Mouse (Mus musculus): Measurements from ENCODE around the gene Spag7. TPM values are rescaled to one million over a fixed set of nuclear protein-coding genes. Genes with fewer than 3 reads are reported as not detected.

The Spag7 gene
- polyA plus RNA-seq, 1 experiment from 2014 or later = 167 TPM

DNA sequence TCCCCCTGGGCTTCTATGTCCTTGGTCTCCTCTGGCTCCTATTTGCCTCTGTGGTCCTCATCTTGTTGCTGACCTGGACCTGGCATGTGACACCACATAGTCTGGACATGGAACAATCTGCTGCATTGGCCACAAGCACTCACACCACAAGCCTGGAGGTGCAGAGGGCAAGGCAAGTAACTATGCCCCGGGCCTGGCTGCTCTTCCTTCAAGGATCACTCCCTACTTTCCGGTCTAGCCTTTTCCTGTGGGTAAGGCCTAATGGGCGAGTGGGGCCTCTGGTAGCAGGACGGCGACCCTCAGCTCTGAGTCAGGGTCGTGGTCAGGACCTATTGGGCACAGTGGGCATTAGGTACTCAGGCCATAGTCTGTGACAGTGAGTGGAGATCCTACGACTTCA, 28.0 kb downstream of the Spag7 start:
- no peaks in the 10 kb centered on the region for H3K9me3 ChIP-seq (ENCODE audit: low read depth, low read length)
- H3K27ac ChIP-seq (ENCODE audit: low read depth) = no peak overlapping the region
- no peak overlapping the region for H3K9ac ChIP-seq
- no peaks in the 10 kb centered on the region for H3K27me3 ChIP-seq (ENCODE audit: insufficient read depth, low read length)
- H3K4me2 ChIP-seq = no peak overlapping the region
- peaks cover 27% of the 10 kb centered on the region for H3K36me3 ChIP-seq (ENCODE audit: insufficient read depth)
- peaks cover 6% of the 10 kb centered on the region; the same call in 1 of the 2 replicates for H3K4me1 ChIP-seq (ENCODE audit: insufficient read depth)
- ATAC-seq (ENCODE audit: insufficient read depth) (no peak), DNase-seq (no peak)
- no peak overlapping the region for H3K4me3 ChIP-seq (ENCODE audit: low read depth, low read length)
- TF ChIP-seq CTCF (IDR thresholded peaks at IDR 0.05; ENCODE audit: low read depth) = no peak
- WGBS = 84% methylated on average over 7 of the region's 7 CpGs

DNA sequence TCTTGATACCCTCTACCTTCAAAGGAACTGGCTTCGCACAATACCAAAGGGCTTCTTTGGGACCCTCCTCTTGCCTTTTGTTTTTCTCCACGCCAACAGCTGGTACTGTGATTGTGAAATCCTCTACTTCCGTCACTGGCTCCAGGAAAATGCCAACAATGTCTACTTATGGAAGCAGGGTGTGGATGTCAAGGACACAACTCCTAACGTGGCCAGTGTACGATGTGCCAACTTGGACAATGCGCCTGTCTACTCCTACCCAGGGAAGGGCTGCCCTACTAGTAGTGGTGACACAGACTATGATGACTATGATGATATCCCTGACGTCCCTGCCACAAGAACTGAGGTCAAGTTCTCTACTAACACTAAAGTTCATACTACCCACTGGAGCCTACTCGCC, 29.2 kb downstream of the Spag7 start:
- H3K9ac ChIP-seq = no peak overlapping the region
- no peaks in the 10 kb centered on the region for H3K9me3 ChIP-seq (ENCODE audit: low read depth, low read length)
- no peak for DNase-seq
- H3K4me3 ChIP-seq (ENCODE audit: low read depth, low read length) = no peak overlapping the region
- H3K36me3 ChIP-seq (ENCODE audit: insufficient read depth) = peaks cover 18% of the 10 kb centered on the region
- no peaks in the 10 kb centered on the region for H3K4me1 ChIP-seq (ENCODE audit: insufficient read depth)
- no peak for ATAC-seq (ENCODE audit: insufficient read depth)
- 77% methylated on average over 8 of the region's 8 CpGs for WGBS
- no peak overlapping the region for H3K27ac ChIP-seq (ENCODE audit: low read depth)
- no peak for TF ChIP-seq CTCF (IDR thresholded peaks at IDR 0.05; ENCODE audit: low read depth)
- no peak overlapping the region for H3K4me2 ChIP-seq
- no peaks in the 10 kb centered on the region for H3K27me3 ChIP-seq (ENCODE audit: insufficient read depth, low read length)

DNA sequence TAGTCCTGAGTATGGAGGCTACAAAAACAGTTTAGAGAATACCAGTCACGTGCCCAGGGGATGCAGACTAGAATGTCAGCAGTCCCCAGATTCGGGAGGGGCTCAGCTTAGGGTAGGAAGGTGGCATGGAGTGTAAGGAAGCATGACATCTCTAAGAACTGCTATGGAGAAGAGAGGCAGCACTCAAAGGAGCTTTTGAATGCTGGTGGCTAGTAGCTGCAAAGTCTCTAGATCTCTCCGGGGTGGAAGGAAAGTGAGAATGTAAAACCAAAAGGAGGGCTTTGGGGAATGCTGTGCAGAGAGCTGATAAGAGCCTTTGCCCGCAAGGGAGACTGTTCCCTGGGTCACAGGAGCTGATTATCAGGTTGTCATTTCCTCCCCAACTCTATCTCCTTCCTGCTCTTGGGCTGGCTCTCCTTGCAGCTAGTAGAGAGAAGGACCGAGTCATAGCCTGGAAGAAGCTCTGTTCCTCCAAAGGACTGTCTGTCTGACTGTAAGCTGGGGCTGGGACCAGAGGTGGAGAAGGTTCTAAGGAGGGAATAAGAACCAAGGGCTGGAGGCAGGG, 30.4 kb downstream of the Spag7 start, which contains the start of gene Gp1ba:
Gp1ba (plus strand) TSS at position 409 of the 565 bp plus-strand sequence.
- peak within 1 kb of the TSS; percentile 37; the same call in 1 of the 2 replicates for H3K27ac ChIP-seq (ENCODE audit: low read depth)

DNA sequence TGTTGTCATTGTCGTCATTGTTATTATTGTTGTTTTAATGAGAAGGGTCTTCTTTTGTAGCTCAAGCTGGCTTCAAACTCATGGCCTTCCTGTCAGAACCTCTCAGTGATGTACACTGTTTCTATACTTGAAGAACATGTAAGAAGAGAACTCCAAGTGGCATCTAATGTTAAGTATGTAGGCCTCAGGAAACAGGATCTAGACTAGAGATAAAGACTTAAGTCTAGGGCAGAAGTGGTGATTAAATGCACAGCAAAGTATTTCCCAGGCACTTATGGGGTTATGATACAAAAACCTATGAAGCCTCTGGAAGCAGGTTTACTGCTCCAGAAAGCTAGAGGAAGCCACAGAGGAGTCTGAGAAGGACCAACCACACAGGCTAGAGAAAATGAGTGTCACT, 30.9 kb downstream of the Spag7 start:
- Histone ChIP-seq H3K27ac (ENCODE audit: low read depth) (no peak overlapping the region), H3K4me2 (no peak overlapping the region), H3K9me3 (ENCODE audit: low read depth, low read length) (no peaks in the 10 kb centered on the region), H3K36me3 (ENCODE audit: insufficient read depth) (0 out of 2 replicates have a peak, but pooled peaks cover 2% of the 10 kb centered on the region), H3K9ac (no peak overlapping the region), H3K4me1 (ENCODE audit: insufficient read depth) (no peaks in the 10 kb centered on the region), H3K4me3 (ENCODE audit: low read depth, low read length) (no peak overlapping the region), H3K27me3 (ENCODE audit: insufficient read depth, low read length) (no peaks in the 10 kb centered on the region)
- DNase-seq = no peak
- no peak for TF ChIP-seq CTCF (IDR thresholded peaks at IDR 0.05; ENCODE audit: low read depth)
- no peak for ATAC-seq (ENCODE audit: insufficient read depth)
- 89% methylated on average over 1 of the region's 1 CpGs for WGBS

More for the DNA sequence above, 30.4 kb downstream of the Spag7 start, which contains the start of gene Gp1ba:
- no peaks in the 10 kb centered on the region for H3K4me1 ChIP-seq (ENCODE audit: insufficient read depth)
- no peaks in the 10 kb centered on the region for H3K9me3 ChIP-seq (ENCODE audit: low read depth, low read length)
- ATAC-seq (ENCODE audit: insufficient read depth) (0 out of 2 replicates have a peak, but pooled peaks have one; percentile 21), DNase-seq (no peak)
- H3K9ac ChIP-seq = no peak within 1 kb of the TSS
- peaks cover 7% of the 10 kb centered on the region; the same call in 1 of the 2 replicates for H3K36me3 ChIP-seq (ENCODE audit: insufficient read depth)
- no peaks in the 10 kb centered on the region for H3K27me3 ChIP-seq (ENCODE audit: insufficient read depth, low read length)
- 0 out of 2 replicates have a peak within 1 kb of the TSS, but pooled peaks have one; percentile 1 for H3K4me2 ChIP-seq
- no peak for TF ChIP-seq CTCF (IDR thresholded peaks at IDR 0.05; ENCODE audit: low read depth)
- WGBS = 13% methylated on average over 5 of the region's 5 CpGs
- H3K4me3 ChIP-seq (ENCODE audit: low read depth, low read length) = no peak within 1 kb of the TSS

DNA sequence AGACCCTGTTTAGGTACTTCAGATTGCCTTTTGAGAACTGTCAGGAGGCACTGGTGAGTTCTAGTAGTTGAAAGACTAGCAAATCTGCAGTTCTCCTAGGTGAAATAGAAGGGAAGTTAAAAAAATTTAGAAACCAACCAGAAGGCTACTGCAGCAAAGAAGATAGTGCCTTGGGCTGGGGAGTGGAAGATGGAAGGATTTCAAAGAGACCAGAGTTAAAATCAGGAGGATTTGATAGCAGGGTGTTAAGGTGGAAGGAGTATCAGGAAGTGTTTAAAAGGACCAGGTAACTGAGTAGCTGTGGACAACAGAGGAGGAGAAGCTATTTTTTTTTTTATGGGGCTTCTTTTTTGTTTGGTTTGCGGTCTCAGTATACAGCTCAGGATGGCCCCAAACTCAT, 31.5 kb downstream of the Spag7 start:
- no peaks in the 10 kb centered on the region for H3K4me1 ChIP-seq (ENCODE audit: insufficient read depth)
- H3K27ac ChIP-seq (ENCODE audit: low read depth) = no peak overlapping the region
- no peak overlapping the region for H3K4me2 ChIP-seq
- no peaks in the 10 kb centered on the region for H3K9me3 ChIP-seq (ENCODE audit: low read depth, low read length)
- no peak overlapping the region for H3K9ac ChIP-seq
- ATAC-seq (ENCODE audit: insufficient read depth) (no peak), DNase-seq (no peak)
- no peaks in the 10 kb centered on the region for H3K36me3 ChIP-seq (ENCODE audit: insufficient read depth)
- no peak overlapping the region for H3K4me3 ChIP-seq (ENCODE audit: low read depth, low read length)
- WGBS = 90% methylated on average over 1 of the region's 1 CpGs
- no peak for TF ChIP-seq CTCF (IDR thresholded peaks at IDR 0.05; ENCODE audit: low read depth)
- H3K27me3 ChIP-seq (ENCODE audit: insufficient read depth, low read length) = no peaks in the 10 kb centered on the region

DNA sequence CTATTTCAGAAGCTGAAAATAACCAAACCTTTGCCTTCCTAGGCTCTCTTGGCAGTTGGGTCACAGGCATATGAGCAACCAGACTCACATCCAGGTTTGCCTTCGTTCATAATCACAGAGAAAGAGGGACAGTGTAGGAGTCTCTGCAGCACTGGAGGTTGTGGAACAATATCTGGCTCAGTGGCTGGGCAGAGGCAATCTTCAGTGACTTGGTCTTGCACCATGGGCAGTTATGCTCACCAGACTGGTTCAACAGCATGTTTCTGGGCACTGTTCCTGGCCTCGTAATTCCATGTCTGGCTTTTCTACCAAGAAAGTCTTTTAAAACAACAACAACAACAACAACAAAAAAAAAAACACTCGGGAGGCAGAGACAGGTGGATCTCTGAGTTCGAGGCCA, 33.6 kb downstream of the Spag7 start:
- ATAC-seq (ENCODE audit: insufficient read depth) (no peak), DNase-seq (no peak)
- no peak overlapping the region for H3K4me2 ChIP-seq
- H3K36me3 ChIP-seq (ENCODE audit: insufficient read depth) = no peaks in the 10 kb centered on the region
- no peak for TF ChIP-seq CTCF (IDR thresholded peaks at IDR 0.05; ENCODE audit: low read depth)
- H3K4me3 ChIP-seq (ENCODE audit: low read depth, low read length) = no peak overlapping the region
- 72% methylated on average over 4 of the region's 4 CpGs for WGBS
- H3K9ac ChIP-seq = no peak overlapping the region
- H3K9me3 ChIP-seq (ENCODE audit: low read depth, low read length) = no peaks in the 10 kb centered on the region
- no peaks in the 10 kb centered on the region for H3K27me3 ChIP-seq (ENCODE audit: insufficient read depth, low read length)
- H3K4me1 ChIP-seq (ENCODE audit: insufficient read depth) = no peaks in the 10 kb centered on the region
- no peak overlapping the region for H3K27ac ChIP-seq (ENCODE audit: low read depth)

DNA sequence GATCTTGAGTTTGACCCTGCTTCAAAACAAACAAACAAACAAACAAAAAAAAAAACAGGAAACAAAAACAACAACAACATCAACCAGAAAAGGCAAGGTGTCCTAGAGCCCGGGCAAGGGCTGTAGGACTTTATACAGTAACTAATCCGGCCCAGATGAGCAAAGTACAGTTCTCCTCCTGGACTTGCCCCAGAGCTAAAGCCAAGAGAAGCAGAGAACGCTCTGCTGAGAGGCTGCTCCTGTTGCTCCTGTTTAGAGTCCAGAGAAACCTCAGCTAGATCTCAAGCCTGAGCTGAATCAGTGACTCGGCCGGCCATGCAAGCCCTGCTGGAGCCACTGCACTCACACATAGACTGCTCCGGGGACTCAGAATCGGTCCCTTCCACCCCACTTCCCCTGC, 39.1 kb downstream of the Spag7 start:
- DNase-seq (no peak), ATAC-seq (ENCODE audit: insufficient read depth) (no peak)
- Histone ChIP-seq H3K4me2 (no peak overlapping the region), H3K27ac (ENCODE audit: low read depth) (no peak overlapping the region), H3K36me3 (ENCODE audit: insufficient read depth) (no peaks in the 10 kb centered on the region), H3K27me3 (ENCODE audit: insufficient read depth, low read length) (no peaks in the 10 kb centered on the region), H3K9me3 (ENCODE audit: low read depth, low read length) (no peaks in the 10 kb centered on the region), H3K4me3 (ENCODE audit: low read depth, low read length) (no peak overlapping the region), H3K9ac (no peak overlapping the region), H3K4me1 (ENCODE audit: insufficient read depth) (no peaks in the 10 kb centered on the region)
- 73% methylated on average over 7 of the region's 7 CpGs for WGBS
- TF ChIP-seq CTCF (IDR thresholded peaks at IDR 0.05; ENCODE audit: low read depth) = no peak
